Mouse (Mus musculus): Measurements from ENCODE around the gene Cuedc1. TPM values are rescaled to one million over a fixed set of nuclear protein-coding genes. Genes with fewer than 3 reads are reported as not detected.
A peak's percentile ranks its signal among the peaks of the same experiment; 100 is the strongest.

Cuedc1 gene
- polyA plus RNA-seq, 1 experiment from 2014 or later = 46.1 TPM

- no peaks in the 10 kb centered on the region for H3K27me3 ChIP-seq (ENCODE audit: control insufficient read depth, insufficient read depth, low read depth, low read length)
- no peaks in the 10 kb centered on the region for H3K36me3 ChIP-seq (ENCODE audit: control insufficient read depth, insufficient read depth, low read length)
- no peak overlapping the region for H3K4me2 ChIP-seq (ENCODE audit: low read length)
- H3K27ac ChIP-seq (ENCODE audit: low read length) = no peak overlapping the region
- H3K4me3 ChIP-seq (ENCODE audit: low read depth, low read length) = no peak overlapping the region
- ATAC-seq = no peak
- H3K9ac ChIP-seq (ENCODE audit: low read depth, low read length) = no peak overlapping the region
- WGBS = 30% methylated on average over 5 of the region's 5 CpGs
- peaks cover 27% of the 10 kb centered on the region for H3K4me1 ChIP-seq (ENCODE audit: control insufficient read depth, insufficient read depth, low read length)
- no peaks in the 10 kb centered on the region for H3K9me3 ChIP-seq (replicated peaks; ENCODE audit: control insufficient read depth, low read length, poor library complexity, severe bottlenecking)
These were observed 24.7 kb downstream of the Cuedc1 start for GRCm38 (mm10) chr11:88122545-88122944.

GRCm38 (mm10) chr11:88123021-88123420 lies 25.2 kb downstream of the Cuedc1 start:
- H3K4me2 ChIP-seq (ENCODE audit: low read length) = no peak overlapping the region
- H3K9me3 ChIP-seq (replicated peaks; ENCODE audit: control insufficient read depth, low read length, poor library complexity, severe bottlenecking) = no peaks in the 10 kb centered on the region
- no peak overlapping the region for H3K4me3 ChIP-seq (ENCODE audit: low read depth, low read length)
- H3K4me1 ChIP-seq (ENCODE audit: control insufficient read depth, insufficient read depth, low read length) = peaks cover 25% of the 10 kb centered on the region
- H3K9ac ChIP-seq (ENCODE audit: low read depth, low read length) = no peak overlapping the region
- H3K36me3 ChIP-seq (ENCODE audit: control insufficient read depth, insufficient read depth, low read length) = no peaks in the 10 kb centered on the region
- no peaks in the 10 kb centered on the region for H3K27me3 ChIP-seq (ENCODE audit: control insufficient read depth, insufficient read depth, low read depth, low read length)
- WGBS = 79% methylated on average over 5 of the region's 5 CpGs
- H3K27ac ChIP-seq (ENCODE audit: low read length) = no peak overlapping the region
- no peak for ATAC-seq

DNA sequence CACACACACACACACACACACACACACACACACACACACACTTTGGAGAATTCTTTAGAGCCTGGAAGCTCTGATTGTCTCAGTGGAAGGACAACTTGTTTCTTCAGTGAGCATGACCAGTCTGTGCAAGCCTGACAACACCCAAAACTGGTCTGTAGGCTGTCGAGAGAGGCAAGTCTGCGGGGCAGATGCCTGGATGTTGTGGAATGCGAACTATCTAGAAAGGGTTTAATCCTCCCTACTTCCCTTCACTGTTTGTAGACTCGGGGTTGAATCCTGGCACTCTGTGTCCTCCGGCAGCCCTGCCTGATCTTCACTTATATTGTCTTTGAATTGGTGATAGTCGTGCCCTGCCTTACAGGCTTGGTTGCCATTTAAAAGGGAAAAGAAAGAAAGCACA lies 25.9 kb downstream of the Cuedc1 start:
- peaks cover 20% of the 10 kb centered on the region for H3K4me1 ChIP-seq (ENCODE audit: control insufficient read depth, insufficient read depth, low read length)
- 21% methylated on average over 6 of the region's 6 CpGs for WGBS

DNA sequence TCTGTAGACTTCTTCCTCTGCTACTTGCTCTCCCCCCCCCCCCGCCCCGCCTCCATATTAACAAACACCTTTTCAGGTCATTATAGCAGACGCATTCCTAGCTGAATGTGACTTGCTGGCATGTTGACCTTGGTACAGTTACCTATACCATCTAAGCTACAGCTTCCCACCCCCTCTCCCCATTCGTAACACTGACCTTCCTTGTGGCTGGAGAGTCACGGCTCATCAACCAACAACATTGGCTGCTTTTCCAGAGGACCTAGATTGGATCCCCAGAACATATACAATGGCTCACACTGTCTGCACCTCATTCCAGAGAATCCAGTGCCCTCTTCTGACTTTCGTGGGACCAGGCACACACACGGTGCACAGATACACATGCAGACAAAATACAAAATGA lies 27.6 kb downstream of the Cuedc1 start:
- ATAC-seq = no peak
- Histone ChIP-seq H3K9me3 (replicated peaks; ENCODE audit: control insufficient read depth, low read length, poor library complexity, severe bottlenecking) (no peaks in the 10 kb centered on the region), H3K4me2 (ENCODE audit: low read length) (no peak overlapping the region), H3K9ac (ENCODE audit: low read depth, low read length) (no peak overlapping the region), H3K4me3 (ENCODE audit: low read depth, low read length) (no peak overlapping the region), H3K27me3 (ENCODE audit: control insufficient read depth, insufficient read depth, low read depth, low read length) (no peaks in the 10 kb centered on the region), H3K36me3 (ENCODE audit: control insufficient read depth, insufficient read depth, low read length) (no peaks in the 10 kb centered on the region), H3K27ac (ENCODE audit: low read length) (no peak overlapping the region), H3K4me1 (ENCODE audit: control insufficient read depth, insufficient read depth, low read length) (peaks cover 8% of the 10 kb centered on the region)
- 77% methylated on average over 6 of the region's 7 CpGs for WGBS

More for the DNA sequence above, 25.9 kb downstream of the Cuedc1 start:
- Histone ChIP-seq H3K27me3 (ENCODE audit: control insufficient read depth, insufficient read depth, low read depth, low read length) (no peaks in the 10 kb centered on the region), H3K4me2 (ENCODE audit: low read length) (no peak overlapping the region), H3K4me3 (ENCODE audit: low read depth, low read length) (no peak overlapping the region), H3K9ac (ENCODE audit: low read depth, low read length) (no peak overlapping the region), H3K36me3 (ENCODE audit: control insufficient read depth, insufficient read depth, low read length) (no peaks in the 10 kb centered on the region), H3K27ac (ENCODE audit: low read length) (no peak overlapping the region), H3K9me3 (replicated peaks; ENCODE audit: control insufficient read depth, low read length, poor library complexity, severe bottlenecking) (no peaks in the 10 kb centered on the region)
- no peak for ATAC-seq

DNA sequence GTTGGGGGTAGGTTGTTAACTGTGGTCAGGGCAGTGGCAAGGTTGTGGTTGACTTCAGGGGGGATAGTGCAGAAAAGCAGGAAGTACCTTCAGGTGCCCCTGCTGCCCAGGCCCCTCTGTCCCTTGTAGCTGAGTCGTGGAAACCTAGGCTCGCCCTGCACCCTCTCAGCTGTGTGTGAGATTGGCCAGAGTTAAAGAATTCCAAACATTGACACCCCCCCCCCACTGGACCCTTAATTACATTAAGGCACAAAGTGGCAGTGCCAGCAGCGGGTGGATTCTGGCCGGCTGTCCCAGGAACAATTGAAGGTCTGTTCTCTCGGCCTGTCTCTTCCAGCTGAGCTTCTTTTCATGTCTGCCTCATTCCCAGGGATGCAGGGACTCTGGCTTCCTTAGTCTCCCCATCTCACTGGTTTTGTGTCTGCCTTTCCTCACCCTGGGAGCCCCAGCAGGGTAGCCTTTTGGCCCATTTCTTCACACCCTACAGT lies 28.5 kb downstream of the Cuedc1 start:
- Histone ChIP-seq H3K9ac (ENCODE audit: low read depth, low read length) (no peak overlapping the region), H3K4me2 (ENCODE audit: low read length) (no peak overlapping the region), H3K9me3 (replicated peaks; ENCODE audit: control insufficient read depth, low read length, poor library complexity, severe bottlenecking) (no peaks in the 10 kb centered on the region), H3K4me3 (ENCODE audit: low read depth, low read length) (no peak overlapping the region), H3K27ac (ENCODE audit: low read length) (peak overlapping the region; percentile 50), H3K4me1 (ENCODE audit: control insufficient read depth, insufficient read depth, low read length) (peaks cover 8% of the 10 kb centered on the region), H3K36me3 (ENCODE audit: control insufficient read depth, insufficient read depth, low read length) (no peaks in the 10 kb centered on the region), H3K27me3 (ENCODE audit: control insufficient read depth, insufficient read depth, low read depth, low read length) (no peaks in the 10 kb centered on the region)
- 10% methylated on average over 5 of the region's 5 CpGs for WGBS
- peak; percentile 63; the same call in 1 of the 2 replicates for ATAC-seq

GRCm38 (mm10) chr11:88128461-88128860 lies 30.6 kb downstream of the Cuedc1 start:
- H3K27me3 ChIP-seq (ENCODE audit: control insufficient read depth, insufficient read depth, low read depth, low read length) = no peaks in the 10 kb centered on the region
- H3K9me3 ChIP-seq (replicated peaks; ENCODE audit: control insufficient read depth, low read length, poor library complexity, severe bottlenecking) = no peaks in the 10 kb centered on the region
- H3K27ac ChIP-seq (ENCODE audit: low read length) = no peak overlapping the region
- no peak overlapping the region for H3K4me2 ChIP-seq (ENCODE audit: low read length)
- ATAC-seq = no peak
- no peak overlapping the region for H3K9ac ChIP-seq (ENCODE audit: low read depth, low read length)
- peaks cover 8% of the 10 kb centered on the region for H3K4me1 ChIP-seq (ENCODE audit: control insufficient read depth, insufficient read depth, low read length)
- WGBS = 93% methylated on average over 9 of the region's 9 CpGs
- H3K4me3 ChIP-seq (ENCODE audit: low read depth, low read length) = no peak overlapping the region
- H3K36me3 ChIP-seq (ENCODE audit: control insufficient read depth, insufficient read depth, low read length) = no peaks in the 10 kb centered on the region

DNA sequence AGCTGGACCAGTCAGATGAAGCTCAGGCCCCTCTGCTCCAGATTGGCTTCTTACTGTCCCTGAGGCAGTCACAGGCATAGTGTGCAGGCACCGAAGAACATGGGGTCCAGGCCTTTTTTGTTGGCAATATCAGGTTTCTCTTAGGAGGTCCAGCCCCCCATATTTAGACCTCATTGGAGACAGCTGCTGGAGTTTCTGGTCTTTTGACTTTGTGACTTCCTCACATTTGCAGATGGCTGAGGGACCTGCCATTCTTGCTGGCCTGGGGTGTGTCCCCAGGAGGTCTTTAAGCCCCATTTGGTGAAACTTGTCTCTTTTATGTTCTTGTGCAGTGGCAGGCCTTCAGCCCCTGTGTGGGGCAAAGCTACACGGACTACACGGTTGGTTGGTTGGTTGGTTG lies 31.4 kb downstream of the Cuedc1 start:
- Histone ChIP-seq H3K27me3 (ENCODE audit: control insufficient read depth, insufficient read depth, low read depth, low read length) (no peaks in the 10 kb centered on the region), H3K4me3 (ENCODE audit: low read depth, low read length) (no peak overlapping the region), H3K27ac (ENCODE audit: low read length) (no peak overlapping the region), H3K4me1 (ENCODE audit: control insufficient read depth, insufficient read depth, low read length) (peaks cover 5% of the 10 kb centered on the region; the same call in 1 of the 2 replicates), H3K9me3 (replicated peaks; ENCODE audit: control insufficient read depth, low read length, poor library complexity, severe bottlenecking) (no peaks in the 10 kb centered on the region), H3K36me3 (ENCODE audit: control insufficient read depth, insufficient read depth, low read length) (no peaks in the 10 kb centered on the region), H3K4me2 (ENCODE audit: low read length) (no peak overlapping the region), H3K9ac (ENCODE audit: low read depth, low read length) (no peak overlapping the region)
- ATAC-seq = no peak
- 65% methylated on average over 3 of the region's 3 CpGs for WGBS

- Histone ChIP-seq H3K4me3 (ENCODE audit: low read depth, low read length) (no peak overlapping the region), H3K4me1 (ENCODE audit: control insufficient read depth, insufficient read depth, low read length) (peaks cover 5% of the 10 kb centered on the region; the same call in 1 of the 2 replicates), H3K36me3 (ENCODE audit: control insufficient read depth, insufficient read depth, low read length) (no peaks in the 10 kb centered on the region), H3K27me3 (ENCODE audit: control insufficient read depth, insufficient read depth, low read depth, low read length) (no peaks in the 10 kb centered on the region), H3K4me2 (ENCODE audit: low read length) (no peak overlapping the region), H3K27ac (ENCODE audit: low read length) (no peak overlapping the region), H3K9ac (ENCODE audit: low read depth, low read length) (no peak overlapping the region), H3K9me3 (replicated peaks; ENCODE audit: control insufficient read depth, low read length, poor library complexity, severe bottlenecking) (no peaks in the 10 kb centered on the region)
- WGBS = 93% methylated on average over 10 of the region's 10 CpGs
- no peak for ATAC-seq
These were observed 32.1 kb downstream of the Cuedc1 start for GRCm38 (mm10) chr11:88129935-88130334.

- 82% methylated on average over 8 of the region's 8 CpGs for whole genome bisulfite sequencing
- Histone ChIP-seq H3K9me3 (replicated peaks; ENCODE audit: control insufficient read depth, low read length, poor library complexity, severe bottlenecking) (no peaks in the 10 kb centered on the region), H3K4me2 (ENCODE audit: low read length) (no peak overlapping the region), H3K4me3 (ENCODE audit: low read depth, low read length) (no peak overlapping the region), H3K27ac (ENCODE audit: low read length) (no peak overlapping the region), H3K36me3 (ENCODE audit: control insufficient read depth, insufficient read depth, low read length) (no peaks in the 10 kb centered on the region), H3K4me1 (ENCODE audit: control insufficient read depth, insufficient read depth, low read length) (0 out of 2 replicates have a peak, but pooled peaks cover 4% of the 10 kb centered on the region), H3K27me3 (ENCODE audit: control insufficient read depth, insufficient read depth, low read depth, low read length) (no peaks in the 10 kb centered on the region), H3K9ac (ENCODE audit: low read depth, low read length) (no peak overlapping the region)
- no peak for ATAC-seq
These were observed 34.0 kb downstream of the Cuedc1 start for GRCm38 (mm10) chr11:88131847-88132246.

Data from midbrain, embryonic 16.5 days (tissue).